Mouse (Mus musculus): Measurements from ENCODE around the gene Tgm1.

Tgm1 gene

DNA sequence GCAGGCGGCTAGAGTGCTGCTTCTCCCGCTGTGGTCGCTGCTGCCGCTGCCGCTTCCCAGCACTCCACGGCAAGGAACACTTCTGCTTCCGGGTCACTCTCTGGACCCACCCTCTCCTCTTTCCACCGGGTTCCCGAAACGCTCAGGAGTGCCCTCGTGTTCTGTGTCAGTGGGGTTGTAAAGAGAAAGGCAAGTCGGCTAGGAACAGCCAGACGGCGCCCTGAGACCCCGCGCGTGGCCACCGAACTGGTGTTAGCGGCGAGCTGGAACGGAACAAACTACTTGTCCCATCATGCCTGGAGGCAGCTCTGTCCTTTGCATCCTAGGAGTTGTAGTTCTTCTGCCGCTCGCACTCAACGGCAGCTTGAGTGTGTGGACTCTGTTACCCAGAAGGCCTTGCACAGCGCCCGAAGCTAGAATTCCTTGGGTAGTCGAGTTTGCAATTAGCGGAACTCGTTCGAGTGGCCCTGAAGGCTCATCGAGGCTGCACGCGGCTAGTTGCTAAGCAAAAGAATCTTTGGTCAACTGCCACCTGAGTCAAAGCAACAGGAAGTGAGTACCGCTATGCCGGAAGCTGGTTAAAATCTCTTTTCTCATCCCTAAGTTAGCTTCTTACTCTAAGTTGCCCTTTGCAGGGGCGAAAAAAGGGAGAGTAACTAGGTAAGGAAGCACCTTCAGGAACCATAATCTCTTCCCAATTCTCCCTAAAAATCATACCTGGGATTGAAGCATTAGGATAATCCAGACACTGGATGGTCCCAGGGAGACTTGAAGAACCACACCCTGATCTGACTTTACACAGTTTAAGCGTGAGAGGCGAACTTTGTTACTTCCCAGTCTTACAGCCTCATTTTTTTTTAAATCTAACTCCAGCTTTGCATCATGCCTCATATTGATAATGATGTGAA lies 41.6 kb downstream of the Tgm1 start, which contains the start of the genes Gmpr2 and Nedd8:
Gene Gmpr2, plus strand, starts transcription at position 109 of the 908 bp plus-strand sequence.
Gene Nedd8, minus strand, starts transcription at position 292 of the 908 bp plus-strand sequence.
- peak; percentile 93 for DNase-seq (ENCODE audit: low spot score)

- no peak for DNase-seq (ENCODE audit: low spot score)
Measured at GRCm38 (mm10) chr14:55671486-55671832, 42.3 kb downstream of the Tgm1 start.

- DNase-seq (ENCODE audit: low spot score), result no peak
Measured at GRCm38 (mm10) chr14:55660636-55661035, 53.1 kb downstream of the Tgm1 start.

DNA sequence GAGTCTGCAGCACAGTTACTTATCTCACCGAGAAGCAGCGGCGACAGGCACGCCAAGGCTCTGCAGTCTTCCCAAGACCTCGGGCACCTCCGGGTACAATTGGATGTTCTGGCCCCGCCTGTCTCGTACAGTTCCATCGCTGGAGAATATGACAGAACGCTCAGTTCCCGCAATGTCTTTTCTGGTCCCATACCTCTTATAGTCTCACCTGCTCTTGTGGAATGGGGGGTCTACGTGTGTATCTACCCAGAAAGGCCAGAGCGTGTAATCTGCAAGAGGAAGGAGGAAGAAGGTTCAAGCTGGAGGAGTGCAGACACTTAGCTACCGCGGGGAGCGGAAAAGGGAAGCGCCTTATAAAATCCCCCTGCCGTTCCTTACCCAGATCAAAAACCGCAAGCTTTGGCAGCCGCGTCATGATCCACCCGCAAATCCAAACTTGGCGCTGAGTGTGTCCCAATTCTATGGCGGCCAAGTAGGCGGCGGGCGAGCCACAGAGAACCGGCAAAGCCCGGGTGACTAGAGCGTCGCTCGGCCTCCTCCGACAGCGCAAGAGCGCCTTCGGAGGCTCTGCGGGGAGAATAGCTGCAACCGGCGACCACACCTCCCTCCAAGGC lies 53.7 kb downstream of the Tgm1 start, which contains the start of gene Mdp1:
Gene Mdp1, minus strand, starts transcription at position 549 of the 614 bp plus-strand sequence.
- DNase-seq (ENCODE audit: low spot score), result peak; percentile 86

DNA sequence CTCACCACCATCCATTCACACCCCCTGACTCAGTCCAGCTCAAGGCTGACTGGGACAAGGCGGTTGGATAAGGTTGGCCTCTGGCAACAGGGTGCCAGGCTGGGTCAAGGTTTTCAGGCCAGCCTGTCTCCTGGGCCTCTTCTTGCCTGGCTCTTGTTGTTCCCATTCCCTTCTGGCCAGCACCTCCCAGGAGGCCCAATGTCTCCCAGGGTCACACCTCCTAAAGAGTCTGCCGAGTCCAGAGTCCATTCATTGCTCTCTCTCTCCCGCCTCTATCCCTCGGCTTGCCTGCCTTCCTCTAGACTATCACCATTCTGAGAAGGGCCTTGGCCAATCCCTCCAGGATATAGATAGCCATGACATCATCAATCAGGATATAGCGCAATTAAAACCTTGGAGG lies 55.7 kb downstream of the Tgm1 start:
- DNase-seq (ENCODE audit: low spot score), result no peak

DNA sequence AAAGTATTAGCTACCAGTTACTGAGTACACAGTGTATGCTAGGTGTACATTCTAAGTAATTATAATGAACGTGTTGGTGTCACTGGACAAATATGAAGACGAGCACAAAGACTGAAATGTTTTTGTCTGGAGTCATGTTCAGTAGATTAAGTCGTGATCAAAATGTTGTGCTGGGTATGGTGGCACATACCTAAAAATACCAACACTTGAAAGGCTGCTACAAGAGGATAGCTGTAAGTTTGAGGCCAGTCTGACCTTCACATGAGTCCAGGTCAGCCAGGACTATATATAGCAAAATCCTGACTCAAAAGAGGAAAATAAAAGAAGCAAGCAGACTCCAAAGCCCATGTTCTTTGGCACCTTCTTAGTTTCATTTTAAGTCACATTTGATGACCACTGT lies 56.8 kb downstream of the Tgm1 start:
- DNase-seq (ENCODE audit: low spot score), result no peak

GRCm38 (mm10) chr14:55651528-55651927 lies 62.2 kb downstream of the Tgm1 start:
- DNase-seq (ENCODE audit: low spot score), result no peak
